Mouse (Mus musculus): ENCODE results near the gene Gtf2i. TPM values are rescaled to one million over a fixed set of nuclear protein-coding genes. Genes with fewer than 3 reads are reported as not detected.

Gtf2i gene
- total RNA-seq, 2 experiments from 2014 or later, result 215 to 234 TPM

DNA sequence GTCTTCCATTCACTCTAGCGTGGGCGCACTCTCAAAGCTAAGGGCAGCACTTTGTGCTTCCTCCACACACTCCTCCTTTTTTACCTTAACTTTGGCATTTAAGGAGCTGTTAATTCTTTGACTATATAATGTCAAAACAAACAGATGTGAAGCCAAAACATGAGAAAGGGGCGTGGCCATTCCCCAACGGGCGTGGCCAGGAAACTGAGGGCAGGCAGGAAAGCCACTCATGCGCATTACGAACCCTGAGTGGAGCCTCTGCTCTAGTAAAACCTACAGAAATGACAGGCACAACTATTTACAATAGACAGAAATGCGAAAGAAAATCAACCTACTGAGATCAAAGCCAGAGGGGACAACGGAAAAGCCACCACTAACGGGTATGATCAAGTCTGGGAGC, 39.0 kb downstream of the Gtf2i start:
- no peak for DNase-seq

DNA sequence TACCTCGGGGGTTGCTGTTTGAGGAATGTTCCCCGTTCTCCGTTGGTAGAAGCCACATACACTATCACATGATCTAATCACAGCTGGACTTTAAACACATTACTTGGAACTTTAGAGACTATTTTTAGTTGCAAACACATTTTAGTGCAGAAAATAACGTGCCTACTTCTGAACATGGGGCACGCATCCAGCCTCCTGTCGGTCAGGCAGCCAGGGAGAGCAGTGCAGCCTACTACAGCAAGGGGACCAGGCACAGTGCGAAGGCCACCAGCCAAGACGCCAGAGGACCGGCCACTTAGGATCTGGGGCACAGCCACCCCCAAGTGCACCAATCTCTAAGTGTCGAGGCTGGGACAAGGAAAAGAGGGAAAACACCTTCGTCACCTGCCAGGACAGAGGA, 39.5 kb downstream of the Gtf2i start:
- no peak for DNase-seq

DNA sequence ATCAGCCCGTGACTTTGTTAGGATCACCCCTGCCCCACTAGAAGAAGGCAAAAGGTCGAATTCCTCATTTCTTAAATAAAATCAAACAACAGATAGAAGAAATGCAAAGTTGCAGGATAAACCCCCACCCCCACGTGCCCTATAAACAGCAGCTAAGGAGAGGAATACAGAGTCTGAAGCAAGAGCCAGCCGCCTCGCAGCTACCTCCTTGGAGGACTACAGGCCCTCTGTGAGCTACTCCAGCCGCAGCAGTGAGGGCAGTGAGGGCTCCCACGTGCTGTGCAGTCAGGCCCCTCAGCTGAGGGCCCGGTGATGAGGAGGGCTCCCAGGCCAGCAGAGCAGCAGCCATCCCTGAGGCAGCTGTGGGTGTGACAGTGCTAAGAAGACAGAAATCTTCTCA, 40.8 kb downstream of the Gtf2i start:
- DNase-seq, result no peak

DNA sequence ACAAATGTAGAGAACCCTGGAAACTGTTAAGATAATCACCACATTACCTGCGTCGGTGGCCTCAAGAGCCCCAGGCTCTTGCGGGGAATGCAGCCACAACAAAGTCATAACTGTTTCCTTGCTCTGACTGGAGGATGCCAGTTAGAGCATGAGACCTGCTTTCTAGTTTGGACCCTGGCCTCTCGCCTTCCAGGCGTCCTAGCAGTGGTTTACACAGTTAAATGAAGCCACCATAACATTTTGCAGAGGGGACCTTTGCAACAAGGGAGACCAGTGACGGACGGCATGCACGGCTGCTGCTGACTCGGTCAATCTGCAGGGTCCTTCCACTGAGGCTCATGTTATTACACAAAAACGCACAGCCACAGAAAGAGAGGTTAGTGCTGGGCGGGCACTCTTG, 41.8 kb downstream of the Gtf2i start:
- no peak for DNase-seq

DNA sequence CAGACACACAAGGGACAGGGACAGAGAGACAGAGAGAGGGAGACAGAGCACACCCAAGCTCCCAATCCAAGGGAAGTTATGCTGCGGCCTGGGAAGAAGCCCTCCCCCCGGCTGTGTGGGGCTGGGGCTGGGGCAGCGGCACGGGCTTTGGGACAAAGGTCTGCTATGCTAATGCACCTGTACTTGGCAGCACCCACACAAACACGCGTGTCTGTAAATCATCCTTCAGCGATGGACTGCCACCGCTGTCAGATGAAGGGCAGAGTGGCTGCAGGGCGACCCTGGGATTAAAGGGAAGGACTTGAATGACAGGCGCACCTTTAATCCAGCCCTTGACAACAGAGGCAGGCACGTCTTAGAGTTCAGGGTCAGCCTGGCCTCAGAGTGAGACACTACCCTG, 43.1 kb downstream of the Gtf2i start:
- no peak for DNase-seq

DNA sequence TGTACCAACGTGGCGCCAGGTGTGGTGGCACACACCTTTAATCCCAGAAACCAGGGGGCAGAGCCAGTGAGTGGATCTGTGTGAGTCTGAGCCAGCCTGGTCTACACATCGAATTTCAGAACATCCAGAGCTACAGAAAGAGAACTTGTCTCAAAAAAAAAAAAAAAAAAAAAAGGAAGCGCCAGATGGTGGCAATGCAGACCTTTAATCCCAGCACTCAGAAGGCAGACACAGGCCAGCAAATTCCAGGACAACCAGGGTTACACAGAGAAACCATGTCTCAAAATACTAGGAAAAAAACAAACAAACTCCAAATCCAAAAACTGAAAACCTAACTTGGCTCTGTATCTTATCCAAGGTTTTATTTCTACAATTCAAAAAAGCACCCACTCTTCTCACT, 44.0 kb downstream of the Gtf2i start:
- DNase-seq, result no peak

DNA sequence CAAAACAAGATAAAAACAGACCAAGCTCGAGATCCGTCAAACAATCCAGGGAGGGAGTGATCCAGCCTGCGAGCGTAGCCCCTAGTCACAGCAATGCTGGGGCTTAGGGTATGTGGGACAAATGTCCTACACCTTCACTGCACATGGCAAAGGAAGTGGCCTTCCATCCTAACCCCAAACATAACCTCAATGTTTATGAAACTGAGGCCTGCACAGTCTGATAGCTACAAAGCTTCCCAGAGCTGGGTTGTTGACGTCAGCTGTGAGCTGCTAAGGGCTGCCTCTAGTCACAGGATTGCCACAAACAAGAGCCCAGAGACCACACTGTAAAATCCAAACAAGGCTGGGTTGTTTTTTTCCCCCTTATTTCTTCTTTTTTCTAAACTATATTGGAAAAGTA, 44.8 kb downstream of the Gtf2i start:
- no peak for DNase-seq

DNA sequence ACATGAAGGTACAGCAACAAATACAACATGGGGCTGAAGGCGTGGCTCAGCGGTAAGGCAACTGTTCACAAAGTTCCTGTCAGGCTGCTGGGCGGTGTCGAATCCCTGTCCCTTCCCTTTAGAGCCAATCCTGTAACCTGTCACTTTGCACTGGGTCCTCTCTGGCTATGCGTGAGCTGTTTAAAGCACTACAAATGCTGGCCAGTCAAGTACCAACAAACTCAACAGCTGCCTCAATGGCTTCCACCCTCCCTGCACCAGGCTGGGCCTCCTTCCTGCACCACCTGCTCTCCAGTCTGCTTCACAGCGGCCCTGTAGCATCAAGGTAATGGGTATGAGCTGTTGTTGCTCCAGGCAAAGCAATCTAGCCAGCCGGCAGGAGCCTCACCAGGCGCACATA, 45.8 kb downstream of the Gtf2i start:
- no peak for DNase-seq

DNA sequence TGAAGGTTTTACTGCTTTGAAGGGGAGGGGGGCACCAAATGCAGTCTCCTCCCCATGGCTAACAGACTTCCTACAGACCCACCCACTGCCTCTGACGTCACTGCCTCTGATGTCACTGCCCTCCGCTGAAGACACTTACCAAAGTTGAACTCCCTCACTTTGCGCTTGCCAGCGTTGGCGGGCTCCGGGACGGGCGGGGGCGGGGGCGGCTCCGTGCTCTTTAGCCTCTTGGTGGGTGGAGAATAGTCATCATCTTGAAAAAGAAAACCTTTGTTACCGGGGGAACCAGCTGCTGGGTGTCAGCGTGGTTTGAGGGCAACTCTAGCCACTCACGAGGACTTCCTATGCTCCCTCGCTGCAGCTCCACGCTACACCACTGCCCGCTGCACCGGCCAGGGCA, 48.2 kb downstream of the Gtf2i start:
- no peak for DNase-seq

DNA sequence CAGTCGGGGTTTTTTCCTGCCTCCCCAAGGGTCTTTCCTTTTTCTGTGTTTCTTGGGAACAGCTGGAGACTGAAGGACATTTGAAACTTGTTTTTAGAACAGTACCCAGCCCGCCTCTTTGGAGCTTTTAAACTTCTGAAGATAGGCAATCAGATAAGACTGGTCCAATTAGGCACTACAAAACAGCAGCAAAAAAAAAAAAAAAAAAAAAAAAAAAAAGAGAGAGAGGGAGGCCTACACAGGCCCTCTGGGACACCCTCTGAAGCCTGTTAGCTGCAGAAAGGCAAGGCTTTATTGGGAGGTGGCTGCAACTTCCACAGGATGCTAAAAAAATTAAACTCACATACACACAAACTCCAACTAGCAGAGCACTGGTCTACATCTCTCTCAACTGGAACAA, 48.7 kb downstream of the Gtf2i start:
- no peak for DNase-seq

DNA sequence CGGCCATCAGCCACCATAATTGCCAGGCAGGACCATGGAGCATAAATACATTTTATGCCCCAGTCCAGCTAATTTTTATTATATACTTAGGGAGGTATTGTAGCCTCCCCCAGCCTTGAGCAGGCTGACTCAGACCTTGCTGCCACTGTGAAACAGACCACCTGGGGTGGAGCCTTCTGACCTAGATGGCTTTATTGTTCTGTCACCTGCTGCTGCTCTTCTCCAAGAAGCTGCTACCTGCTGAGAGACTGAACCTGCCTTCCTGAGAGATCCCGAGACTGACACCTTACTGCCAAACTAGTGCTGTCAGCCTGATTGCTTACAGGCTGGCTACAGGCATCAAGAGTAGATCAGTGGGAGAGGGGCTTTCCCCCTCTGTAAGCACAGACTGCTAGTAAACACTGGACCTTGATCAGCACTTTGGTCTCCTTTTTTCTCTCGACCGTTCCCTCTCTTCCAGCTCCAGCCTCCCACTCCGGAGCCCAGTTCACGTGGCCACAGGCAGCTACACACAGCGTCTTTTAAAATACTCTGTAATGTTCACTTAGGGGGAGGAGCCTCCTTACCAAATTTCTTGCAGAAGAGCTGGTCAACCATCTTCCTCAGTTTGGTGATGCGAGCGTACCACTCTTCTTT, 54.4 kb downstream of the Gtf2i start:
- no peak for DNase-seq

DNA sequence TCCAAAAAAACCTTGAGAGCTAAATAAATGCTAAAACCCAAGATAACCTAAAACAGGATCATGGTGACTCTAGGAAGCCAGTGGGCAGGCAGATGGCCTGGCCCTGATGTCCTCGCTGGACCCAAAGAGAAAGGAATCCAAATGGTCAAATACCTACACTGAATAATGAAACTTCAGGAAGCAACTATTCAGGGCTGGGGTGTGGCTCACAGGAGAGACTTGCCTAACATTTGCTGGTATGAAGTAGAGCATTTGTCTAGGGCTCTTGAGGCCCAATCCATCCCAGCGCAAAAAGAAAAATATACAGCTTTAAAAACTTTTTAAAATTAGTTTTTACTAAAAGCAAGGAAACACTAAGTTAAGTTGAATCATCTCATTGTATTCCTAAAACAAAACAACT, 55.6 kb downstream of the Gtf2i start:
- no peak for DNase-seq

DNA sequence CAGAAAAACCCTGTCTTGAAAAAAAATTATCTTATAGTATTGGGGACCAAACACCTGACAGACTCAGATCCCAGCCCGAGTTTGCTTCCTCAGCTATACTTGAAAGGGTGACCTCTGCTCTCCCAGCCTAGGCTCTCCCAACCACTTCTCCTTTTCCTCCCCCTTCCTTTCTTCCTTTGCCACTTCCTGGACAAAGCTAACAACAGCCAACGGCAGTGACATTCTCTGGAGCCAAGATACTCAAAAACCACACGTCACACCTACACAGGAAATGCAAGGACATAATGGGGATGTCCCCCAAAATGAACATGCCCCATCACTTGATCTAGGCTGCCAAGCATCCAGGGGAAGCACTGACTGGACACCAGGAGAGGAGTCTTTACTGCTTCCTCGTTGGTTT, 56.2 kb downstream of the Gtf2i start:
- DNase-seq, result no peak

DNA sequence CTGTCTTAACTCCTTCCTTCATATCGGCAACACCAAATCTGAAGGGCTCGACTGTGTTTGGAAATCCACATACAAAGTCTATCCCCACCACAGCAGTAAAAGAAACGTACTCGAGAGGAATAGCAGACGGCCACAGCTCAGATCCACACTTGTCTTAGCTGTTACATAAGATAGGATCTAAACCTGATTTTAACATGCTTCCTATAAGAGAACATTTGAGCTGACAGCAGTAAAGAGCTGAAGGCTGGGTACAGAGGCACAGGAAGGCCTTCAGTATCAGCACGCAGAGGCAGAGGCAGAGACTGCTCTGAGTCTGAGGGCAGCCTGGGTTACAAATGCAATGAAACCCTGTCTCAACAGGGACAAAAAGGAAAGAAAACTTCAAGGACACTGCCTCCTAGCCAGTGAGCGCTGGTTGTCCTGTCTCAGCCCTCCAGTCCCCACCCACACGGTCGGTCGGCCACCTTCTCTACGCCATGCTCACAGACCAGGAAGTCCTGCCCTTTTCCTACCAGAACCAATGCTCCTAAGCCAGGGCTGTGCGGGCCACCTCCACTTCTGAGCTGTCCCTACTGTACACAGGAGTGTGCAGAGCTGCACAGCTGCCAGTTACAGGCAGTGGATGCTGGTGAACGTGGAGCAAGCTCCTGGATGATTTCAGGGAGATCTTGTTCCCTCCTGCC, 57.1 kb downstream of the Gtf2i start:
- no peak for DNase-seq

DNA sequence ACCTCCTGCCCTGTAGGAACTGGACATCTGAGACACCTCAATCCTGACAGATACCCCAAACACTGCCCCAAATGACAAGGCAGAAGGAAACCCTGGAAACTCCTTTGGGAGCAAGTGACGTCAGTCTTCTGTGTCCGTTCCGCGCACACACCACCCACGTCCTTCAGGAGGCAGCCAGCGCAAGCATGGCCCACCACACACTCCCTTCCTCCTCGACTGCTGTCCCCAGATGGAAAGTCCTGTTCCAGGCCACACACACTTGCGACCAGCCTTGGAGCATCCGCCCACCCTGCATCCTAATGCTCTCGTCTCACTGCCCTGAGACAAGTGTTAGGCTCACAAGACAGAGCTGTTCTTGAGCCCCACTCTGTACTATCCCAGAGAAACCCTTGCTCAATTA, 59.3 kb downstream of the Gtf2i start:
- DNase-seq, result no peak

DNA sequence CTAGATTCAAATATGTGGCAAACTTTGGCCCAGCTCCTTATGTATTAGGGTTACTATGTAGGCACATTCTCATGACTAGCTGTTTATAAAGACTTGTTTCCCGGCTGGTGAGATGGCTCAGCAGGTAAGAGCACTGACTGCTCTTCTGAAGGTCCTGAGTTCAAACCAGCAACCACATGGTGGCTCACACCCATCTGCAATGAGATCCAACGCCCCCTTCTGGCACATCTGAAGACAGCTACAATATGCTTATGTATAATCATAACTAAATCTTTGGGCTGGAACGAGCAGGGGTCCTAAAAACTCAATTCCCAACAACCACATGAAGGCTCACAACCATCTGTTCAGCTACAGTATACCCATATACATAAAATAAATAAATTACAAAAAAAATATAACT, 60.8 kb downstream of the Gtf2i start:
- DNase-seq, result no peak

DNA sequence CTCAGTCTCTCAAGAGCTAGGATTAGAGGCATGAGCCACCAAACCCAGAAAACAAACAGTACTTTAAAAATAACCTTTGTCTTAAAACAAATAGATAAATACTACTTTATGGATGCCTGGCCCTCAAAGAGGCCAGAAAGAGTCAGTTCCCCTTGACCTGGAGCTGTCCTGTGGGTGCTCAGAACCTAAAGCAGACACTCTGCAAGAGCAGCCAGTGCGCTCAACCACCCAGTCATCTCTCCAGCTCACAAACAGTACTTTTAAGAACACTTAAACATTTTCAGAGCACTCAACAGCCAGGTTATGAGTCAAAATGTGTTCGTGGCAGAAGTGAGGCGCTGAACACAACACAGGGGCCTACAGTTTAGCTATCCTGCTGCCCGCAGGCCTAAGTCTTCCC, 63.5 kb downstream of the Gtf2i start:
- no peak for DNase-seq

DNA sequence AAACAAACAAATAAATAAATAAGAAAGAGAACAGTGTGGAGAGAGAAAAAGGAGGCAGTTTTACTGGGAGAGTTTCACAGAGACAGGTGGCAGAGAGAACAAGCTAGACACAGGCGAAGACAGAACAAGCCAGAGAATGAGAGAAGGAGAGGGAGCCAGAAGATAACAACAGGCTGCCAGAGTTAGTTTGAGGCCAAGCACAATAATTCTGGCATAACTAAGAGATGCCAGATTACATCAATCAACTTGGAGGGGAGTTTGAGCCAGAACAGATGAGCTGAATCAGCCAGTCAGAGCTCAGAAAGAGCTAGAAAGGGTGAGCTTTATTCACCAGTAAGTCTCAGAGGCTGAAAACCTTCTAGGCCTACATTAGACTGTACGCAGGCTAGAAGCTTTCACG, 64.0 kb downstream of the Gtf2i start:
- no peak for DNase-seq

DNA sequence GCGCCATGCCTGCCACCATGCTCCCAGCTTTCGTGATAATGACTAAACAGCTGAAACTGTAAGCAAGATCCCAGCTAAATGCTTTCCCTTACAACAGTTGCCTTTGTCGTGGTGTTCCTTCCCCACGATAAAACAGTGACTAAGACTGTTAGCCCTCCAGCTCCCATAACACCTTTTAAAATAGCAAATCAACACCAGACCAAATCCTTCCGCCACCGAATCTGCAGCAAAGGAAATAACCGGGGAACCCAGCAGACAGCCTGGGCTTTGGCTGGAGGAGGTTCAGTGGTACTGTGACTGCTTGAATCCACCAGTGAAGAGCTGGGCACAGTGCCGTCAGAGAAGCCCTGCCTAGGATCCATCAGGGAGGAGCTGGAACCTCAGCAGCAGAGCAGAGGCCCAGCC, 65.3 kb downstream of the Gtf2i start:
- DNase-seq, result no peak

DNA sequence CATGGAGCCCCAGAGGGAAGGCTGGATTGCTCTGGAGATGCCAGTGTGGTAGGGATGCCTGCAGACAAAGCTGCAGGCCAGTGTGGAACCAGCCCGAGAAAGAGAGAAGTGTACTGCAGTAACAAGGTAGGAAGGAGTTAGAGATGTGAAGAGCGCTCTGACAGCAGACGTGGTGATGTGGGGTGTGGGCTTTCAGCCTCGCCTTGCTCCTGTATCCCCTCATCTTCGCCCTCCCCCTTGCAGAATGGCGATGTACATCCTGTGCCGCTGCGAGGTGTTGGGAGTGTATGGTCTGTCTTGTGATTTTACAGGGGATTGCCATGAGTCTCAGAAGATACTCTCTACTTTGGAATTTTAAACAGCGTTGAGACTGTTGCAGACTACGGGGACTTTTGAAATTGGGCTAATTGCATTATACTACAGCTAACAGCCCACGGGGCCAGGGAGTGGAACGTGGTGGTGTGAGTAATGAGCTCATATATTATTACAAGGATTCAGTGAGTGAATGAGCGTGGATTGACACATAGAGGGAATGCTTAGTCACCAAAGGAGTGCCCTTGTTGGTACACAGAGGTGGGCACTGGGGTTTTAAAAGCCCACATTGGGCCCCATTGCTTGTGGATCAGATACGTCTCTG, 65.8 kb downstream of the Gtf2i start:
- no peak for DNase-seq

DNA sequence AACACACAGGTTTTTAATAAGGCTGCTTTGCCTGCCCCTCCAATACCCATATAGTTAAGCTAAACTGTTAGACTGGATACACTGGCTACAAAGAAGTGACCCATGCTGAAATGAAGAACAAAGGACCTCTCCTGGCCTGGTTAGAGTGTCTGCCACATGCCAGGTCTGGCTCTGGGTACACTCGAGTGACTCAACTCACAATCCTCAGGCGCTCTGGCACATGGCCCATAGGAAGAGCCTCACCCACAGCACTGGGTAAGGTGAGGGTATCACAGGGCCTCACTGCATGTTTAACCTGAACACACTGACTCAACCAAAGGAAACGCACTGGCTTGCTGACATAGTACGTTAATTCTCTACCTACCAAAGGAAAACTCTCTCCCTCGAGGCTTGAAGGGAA, 68.4 kb downstream of the Gtf2i start:
- DNase-seq, result no peak

DNA sequence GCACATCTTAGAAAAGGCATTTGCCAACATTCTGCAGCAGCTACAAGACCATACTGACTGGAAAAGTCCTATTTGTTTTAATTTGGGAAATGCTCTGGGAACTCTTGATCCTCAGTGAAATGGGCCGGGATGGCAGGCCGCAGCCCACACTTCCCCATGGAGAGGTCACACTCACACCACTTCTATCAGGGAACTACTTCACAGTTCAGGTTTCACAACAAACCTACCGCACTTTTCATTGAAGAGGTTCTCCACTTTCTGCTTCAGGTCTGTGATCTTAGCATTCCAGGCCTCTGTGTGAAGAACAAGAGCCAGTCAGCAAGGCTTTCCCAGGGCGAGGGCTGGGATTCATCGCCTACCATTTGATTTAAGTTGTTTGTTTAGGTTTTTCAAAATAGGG, 69.7 kb downstream of the Gtf2i start:
- no peak for DNase-seq

DNA sequence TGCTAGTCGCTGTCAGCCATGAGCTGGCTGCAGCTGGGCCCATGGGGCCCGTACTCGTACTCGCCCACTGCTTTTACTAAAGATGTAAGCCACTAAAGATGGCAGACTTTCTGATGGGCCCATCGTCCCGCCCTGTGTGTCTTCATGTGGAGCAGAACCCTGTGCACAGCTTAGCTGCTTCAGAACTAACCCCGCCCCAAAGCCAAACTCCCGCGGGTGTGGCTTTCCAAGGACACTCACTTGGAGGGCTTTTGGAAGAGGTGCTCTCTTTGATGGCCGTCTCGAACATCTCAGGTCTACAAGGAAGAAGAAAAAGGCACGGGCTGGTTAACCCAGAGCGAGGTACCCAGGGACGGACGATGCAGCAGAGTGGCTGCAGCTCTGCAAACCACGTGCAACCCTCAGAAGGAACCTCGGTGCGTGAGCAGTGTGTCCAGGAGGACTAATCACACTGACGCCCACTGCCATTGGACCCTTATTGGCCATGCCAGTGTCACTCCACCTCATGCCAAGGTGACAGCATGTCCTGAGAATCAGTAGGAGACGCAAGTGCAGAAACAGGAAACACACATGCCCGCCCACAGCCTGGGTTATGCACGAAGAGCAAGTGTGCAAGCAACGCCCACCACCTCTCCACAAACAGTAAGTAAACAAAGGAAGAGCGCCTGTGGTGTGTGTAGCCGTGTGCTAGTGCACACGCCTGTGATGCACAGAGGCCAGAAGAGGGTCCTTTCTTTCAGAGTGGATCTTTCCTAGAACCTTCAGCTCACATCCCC, 70.7 kb downstream of the Gtf2i start:
- no peak for DNase-seq

DNA sequence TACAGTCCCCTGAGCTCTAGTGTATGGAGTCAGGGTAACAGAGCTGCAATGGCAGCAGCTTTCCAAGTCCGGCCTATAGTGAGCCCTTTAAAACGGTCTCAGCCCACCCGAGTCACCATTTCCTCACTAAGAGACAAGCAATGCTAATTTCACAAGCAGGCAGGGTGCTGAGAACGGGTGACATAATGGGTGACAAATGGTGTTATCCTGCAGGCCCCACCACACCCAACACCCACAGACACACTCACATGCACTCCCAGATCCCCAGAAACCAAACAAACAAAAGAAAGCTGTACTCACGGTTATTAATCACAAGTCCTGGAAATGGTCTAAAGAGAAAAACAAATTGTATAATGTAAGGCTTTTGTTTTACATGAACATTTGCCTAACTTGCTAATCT, 72.7 kb downstream of the Gtf2i start:
- peak in 1 of 2 experiments; percentile 48 for DNase-seq

Measured in layer of hippocampus, postnatal 36 days (tissue).